Mouse (Mus musculus) erythroblast, embryonic 14.5 days (primary cell): ENCODE measurements at regions not wholly inside any gene's neighbourhood (a gene's known extent, or its start where the extent isn't known, plus 50 kb on each side); places are given as distances from the start of the nearest gene placed in this dataset.

Experiments used
- H3K27me3 ChIP-seq: 2 replicates; pipeline ENCODE4 v1.6.1; 2012; ENCODE audit warnings: inconsistent platforms; ENCODE audit not compliant: control insufficient read depth
- H3K36me3 ChIP-seq: 2 replicates; pipeline ENCODE4 v1.6.1; 2012; ENCODE audit warnings: mild to moderate bottlenecking, inconsistent platforms; ENCODE audit not compliant: control insufficient read depth
- H3K4me1 ChIP-seq: 2 replicates; pipeline ENCODE4 v1.6.1; 2012; ENCODE audit warnings: inconsistent platforms; ENCODE audit not compliant: control insufficient read depth
- H3K4me3 ChIP-seq: replicated peaks from 2 replicates; pipeline ENCODE3; 2012; ENCODE audit warnings: moderate library complexity, mild to moderate bottlenecking, inconsistent platforms
- H3K9me3 ChIP-seq: 2 replicates; pipeline ENCODE4 v1.6.1; 2012; ENCODE audit warnings: low read length, inconsistent platforms, mixed read lengths; ENCODE audit not compliant: control insufficient read depth
- GATA1 ChIP-seq: IDR thresholded peaks from 2 replicates; pipeline ENCODE4 v1.6.1; 2012; ENCODE audit warnings: low read length, inconsistent platforms, mixed read lengths
- TAL1 ChIP-seq: IDR thresholded peaks from 3 replicates; pipeline ENCODE4 v1.6.1; 2012; ENCODE audit warnings: low read length, inconsistent platforms, mixed read lengths

DNA sequence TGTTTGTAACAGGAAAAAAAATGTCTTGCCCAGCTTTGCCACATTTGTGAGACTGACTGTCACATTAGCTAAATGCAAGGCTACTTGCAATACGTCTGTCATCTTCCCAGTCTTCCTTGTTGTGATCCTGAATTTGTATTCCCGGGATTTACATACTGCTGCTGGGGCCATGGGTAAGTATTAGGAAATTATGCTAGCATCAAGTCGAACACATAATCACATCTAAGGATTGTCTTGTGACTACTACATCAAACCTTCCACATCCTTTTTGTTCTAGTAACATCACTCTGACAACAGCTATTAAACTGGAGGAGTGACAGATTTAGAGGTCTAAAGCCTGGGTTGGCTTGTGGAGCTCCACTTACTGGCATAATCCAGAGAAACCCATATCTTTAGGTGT is 164.2 kb upstream of the Cwc22 start:
- H3K36me3 ChIP-seq: no peaks in the 10 kb centered on the region
- H3K4me3 ChIP-seq: no peak overlapping the region
- H3K9me3 ChIP-seq: no peaks in the 10 kb centered on the region
- TF ChIP-seq TAL1: no peak
- TF ChIP-seq GATA1: no peak
- no peaks in the 10 kb centered on the region for H3K27me3 ChIP-seq
- no peaks in the 10 kb centered on the region for H3K4me1 ChIP-seq

DNA sequence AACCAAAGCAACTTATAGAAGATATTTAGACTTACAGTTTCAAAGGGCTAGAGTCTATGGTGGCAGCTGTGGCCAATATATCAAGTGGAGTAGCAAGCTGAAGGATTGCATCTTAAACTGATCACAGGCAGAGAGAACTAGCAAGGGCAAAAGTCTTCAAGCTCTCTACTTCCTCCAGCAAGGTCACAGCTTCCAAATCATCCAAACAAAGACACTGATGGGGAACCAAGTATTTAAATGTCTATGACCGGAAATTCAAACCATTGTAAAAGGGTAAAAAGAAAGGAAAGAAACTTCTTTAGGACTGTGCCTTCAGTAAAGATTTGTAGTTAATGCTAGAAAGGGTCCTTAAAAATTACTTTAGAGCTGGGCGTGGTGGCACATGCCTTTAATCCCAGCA is 149.4 kb upstream of the Cwc22 start:
- Histone ChIP-seq H3K9me3 (no peaks in the 10 kb centered on the region), H3K27me3 (no peaks in the 10 kb centered on the region), H3K36me3 (no peaks in the 10 kb centered on the region), H3K4me1 (no peaks in the 10 kb centered on the region), H3K4me3 (no peak overlapping the region)
- TF ChIP-seq GATA1 (no peak), TAL1 (no peak)

DNA sequence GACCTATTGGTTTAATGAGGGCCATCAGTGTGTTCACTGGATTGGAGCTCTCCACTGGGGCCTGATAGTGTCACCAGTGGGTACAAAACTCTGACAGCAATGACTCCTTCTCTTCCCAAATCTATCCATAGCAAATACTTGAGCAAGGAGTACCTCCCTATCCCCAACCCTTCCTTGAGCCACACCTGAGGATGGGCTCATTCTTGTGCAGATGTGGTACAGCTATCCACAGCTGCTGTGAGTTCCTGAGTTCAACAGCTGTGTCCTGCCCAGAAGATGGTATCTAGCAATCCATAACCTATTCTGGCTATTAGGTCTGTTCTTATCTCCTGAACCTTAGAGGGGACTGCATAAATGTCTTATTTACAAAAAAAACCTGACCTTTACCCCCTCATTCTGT is 148.7 kb upstream of the Cwc22 start:
- TF ChIP-seq TAL1: no peak
- TF ChIP-seq GATA1: no peak
- Histone ChIP-seq H3K9me3 (no peaks in the 10 kb centered on the region), H3K36me3 (no peaks in the 10 kb centered on the region)

DNA sequence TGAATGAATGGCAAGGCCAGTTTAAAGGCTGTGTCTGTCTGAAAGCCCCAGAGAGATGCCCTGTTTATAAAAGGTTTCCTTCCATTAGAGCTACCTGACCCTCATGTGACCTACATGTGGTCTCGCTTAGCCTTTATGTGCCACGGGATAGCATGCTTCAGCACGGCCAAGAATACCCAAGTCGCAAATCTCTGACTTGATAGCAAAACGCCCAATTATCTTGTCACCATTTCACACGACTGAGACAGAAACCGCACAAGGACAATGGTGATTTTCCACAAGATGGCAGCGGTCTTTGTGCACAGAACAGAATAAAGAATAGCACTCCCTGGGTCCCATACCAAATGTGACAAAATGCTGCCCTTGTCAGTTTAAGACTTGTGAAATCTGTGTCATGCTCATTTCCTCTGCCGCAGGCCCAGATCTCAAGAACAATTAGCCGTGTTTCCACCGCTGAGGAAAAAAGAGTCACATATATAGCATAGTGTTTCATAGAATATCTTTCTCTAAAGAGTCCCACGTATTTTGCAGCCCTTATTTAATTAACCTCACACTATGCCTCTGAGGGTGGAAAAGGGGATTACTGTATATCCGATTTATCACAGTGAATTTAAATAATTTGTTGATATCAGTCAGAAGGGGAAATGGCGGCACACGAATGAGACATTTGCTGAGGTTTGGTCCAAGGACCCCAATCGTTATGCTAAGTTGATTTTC is 118.3 kb upstream of the Cwc22 start:
- Histone ChIP-seq H3K4me1 (no peaks in the 10 kb centered on the region), H3K36me3 (no peaks in the 10 kb centered on the region), H3K9me3 (no peaks in the 10 kb centered on the region), H3K4me3 (no peak overlapping the region), H3K27me3 (no peaks in the 10 kb centered on the region)
- TF ChIP-seq GATA1: no peak
- no peak for TF ChIP-seq TAL1

More for the DNA sequence above, 148.7 kb upstream of the Cwc22 start:
- H3K4me1 ChIP-seq: no peaks in the 10 kb centered on the region
- H3K4me3 ChIP-seq: no peak overlapping the region
- no peaks in the 10 kb centered on the region for H3K27me3 ChIP-seq

DNA sequence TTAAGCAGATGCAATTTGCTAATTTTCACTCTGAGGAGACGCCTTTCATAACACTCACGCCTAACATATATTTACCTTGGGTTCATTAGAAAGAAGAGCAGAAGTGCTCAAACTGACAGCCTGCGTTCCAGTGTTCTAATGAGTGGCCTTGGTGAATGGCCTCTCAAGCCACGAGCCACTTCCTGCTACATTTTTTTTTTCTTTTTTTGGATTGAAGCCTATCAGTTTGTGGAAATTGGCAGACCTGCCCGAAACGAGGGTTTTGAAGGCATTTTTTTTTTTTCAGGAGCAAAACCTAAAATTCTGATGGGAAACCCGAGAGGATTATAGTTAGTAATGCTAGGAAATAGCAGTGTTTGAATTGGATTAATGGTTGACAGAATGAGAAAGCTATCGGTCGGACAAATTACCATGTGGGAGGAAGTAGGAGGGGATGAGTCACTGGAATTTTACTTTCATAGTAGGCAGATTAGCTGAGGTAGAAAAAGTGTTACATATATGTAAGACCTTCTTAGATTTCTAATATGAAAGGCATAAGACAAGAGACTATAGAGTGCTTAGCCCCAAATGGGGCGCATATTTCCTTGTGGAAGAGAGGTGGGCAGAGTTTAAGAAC is 113.7 kb upstream of the Cwc22 start:
- no peaks in the 10 kb centered on the region for H3K36me3 ChIP-seq
- H3K4me3 ChIP-seq: no peak overlapping the region
- no peaks in the 10 kb centered on the region for H3K4me1 ChIP-seq
- H3K9me3 ChIP-seq: no peaks in the 10 kb centered on the region
- H3K27me3 ChIP-seq: no peaks in the 10 kb centered on the region
- no peak for TF ChIP-seq GATA1
- no peak for TF ChIP-seq TAL1

DNA sequence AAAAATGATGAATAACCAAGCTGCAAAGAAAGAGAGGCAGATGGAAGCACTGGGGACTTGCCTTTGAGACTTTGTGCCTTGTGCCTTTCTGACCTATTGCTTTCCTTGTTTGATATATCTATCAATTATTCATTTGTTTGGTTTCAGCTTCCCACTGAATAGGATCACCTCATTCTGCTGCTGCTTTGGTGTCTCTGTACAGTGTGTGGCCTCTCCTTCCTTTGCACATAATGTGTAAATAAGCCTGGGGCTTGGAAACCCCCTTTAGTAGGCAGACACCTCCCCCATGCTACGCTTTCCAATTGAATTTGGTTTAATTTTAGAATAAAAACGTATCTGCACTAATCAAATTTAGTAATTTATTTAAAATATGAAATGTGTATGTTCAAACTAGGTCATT is 112.8 kb upstream of the Cwc22 start:
- no peaks in the 10 kb centered on the region for H3K36me3 ChIP-seq
- no peaks in the 10 kb centered on the region for H3K4me1 ChIP-seq
- H3K9me3 ChIP-seq: no peaks in the 10 kb centered on the region
- TF ChIP-seq GATA1 (no peak), TAL1 (no peak)
- H3K27me3 ChIP-seq: no peaks in the 10 kb centered on the region
- H3K4me3 ChIP-seq: no peak overlapping the region

DNA sequence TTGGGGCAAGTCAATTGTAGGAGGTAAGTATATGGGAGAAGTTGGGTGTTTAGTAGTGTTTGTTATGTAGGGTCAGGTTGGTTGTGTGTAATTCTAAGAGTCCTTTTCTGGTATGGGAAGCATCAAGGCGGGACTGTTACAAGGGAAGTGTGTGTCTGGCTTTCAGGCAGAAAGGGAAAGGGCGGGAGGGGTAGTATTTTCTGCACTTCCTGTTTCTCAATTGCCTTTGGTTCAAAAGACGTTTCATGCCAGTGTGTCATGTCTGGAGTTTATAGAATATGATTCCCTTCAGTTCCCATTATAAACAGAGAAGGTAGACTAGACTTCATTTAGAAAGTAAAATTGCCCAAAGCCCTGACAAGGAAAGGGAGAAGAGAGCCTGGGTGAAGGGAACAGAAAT is 107.7 kb upstream of the Cwc22 start:
- no peak overlapping the region for H3K4me3 ChIP-seq
- no peaks in the 10 kb centered on the region for H3K36me3 ChIP-seq
- no peaks in the 10 kb centered on the region for H3K27me3 ChIP-seq
- TF ChIP-seq TAL1: no peak
- TF ChIP-seq GATA1: no peak
- no peaks in the 10 kb centered on the region for H3K9me3 ChIP-seq
- no peaks in the 10 kb centered on the region for H3K4me1 ChIP-seq

DNA sequence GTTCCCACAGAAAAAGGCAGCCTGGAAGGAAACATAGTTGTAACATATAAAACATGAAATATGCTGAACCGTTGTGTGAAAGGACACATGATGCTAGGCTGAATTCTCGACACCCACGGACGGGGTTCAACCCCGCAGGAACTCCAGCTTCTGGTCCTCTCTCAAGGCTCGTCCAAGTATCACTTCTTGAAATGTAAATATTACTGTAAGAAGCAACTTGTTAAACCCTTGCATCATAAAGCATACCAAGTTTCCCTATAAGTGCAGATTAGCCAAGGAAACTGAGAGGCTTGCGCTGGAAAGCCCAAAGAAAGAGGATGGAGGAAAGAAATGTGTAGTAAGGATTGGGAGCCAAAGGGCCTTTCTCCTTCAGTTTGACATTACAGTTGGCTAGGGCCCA is 104.4 kb upstream of the Cwc22 start:
- Histone ChIP-seq H3K27me3 (no peaks in the 10 kb centered on the region), H3K4me1 (no peaks in the 10 kb centered on the region), H3K9me3 (no peaks in the 10 kb centered on the region), H3K36me3 (no peaks in the 10 kb centered on the region), H3K4me3 (no peak overlapping the region)
- TF ChIP-seq TAL1: no peak
- TF ChIP-seq GATA1: no peak

DNA sequence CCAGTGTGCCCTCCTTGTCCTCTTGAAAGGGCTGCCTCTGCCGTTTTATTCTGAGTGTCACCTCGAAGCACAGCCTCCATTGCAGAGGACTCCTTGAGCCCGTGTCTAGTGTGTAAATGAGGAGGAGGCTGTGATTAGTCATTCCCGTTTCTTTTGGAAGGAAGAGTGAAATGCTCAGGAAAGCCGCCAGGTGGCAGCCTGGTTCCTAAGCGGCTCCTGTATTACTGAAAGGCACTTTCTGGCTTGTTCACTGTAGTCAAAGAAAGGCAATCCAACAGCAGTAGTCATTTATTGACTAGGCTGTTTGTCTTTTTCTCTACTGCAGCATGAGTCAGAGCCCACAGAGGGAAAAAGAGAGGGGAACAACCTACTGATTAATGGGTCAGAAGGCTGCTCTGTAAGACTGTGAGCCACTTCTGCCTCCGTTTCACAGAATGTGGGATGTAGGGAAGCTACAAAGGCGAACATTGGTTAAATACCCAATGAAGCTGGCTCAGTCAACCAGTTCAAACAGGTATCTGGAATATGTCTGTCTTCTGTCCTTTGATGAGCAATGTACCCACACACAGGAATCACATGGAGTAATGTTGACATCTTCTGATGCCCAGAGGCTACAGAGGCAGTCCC is 103.2 kb upstream of the Cwc22 start:
- Histone ChIP-seq H3K9me3 (no peaks in the 10 kb centered on the region), H3K36me3 (no peaks in the 10 kb centered on the region), H3K4me1 (no peaks in the 10 kb centered on the region), H3K4me3 (no peak overlapping the region), H3K27me3 (no peaks in the 10 kb centered on the region)
- no peak for TF ChIP-seq GATA1
- no peak for TF ChIP-seq TAL1
